Mouse (Mus musculus) CD4-positive, CD25-positive, alpha-beta regulatory T cell, adult 2 months (primary cell): Measurements from ENCODE around the gene Ezh1.

ENCODE experiments used
- DNase-seq: peaks from one replicate; pipeline ENCODE4 v3.0.0-alpha.2; 2012; ENCODE audit warnings: low read depth, low spot score

Ezh1 gene

DNA sequence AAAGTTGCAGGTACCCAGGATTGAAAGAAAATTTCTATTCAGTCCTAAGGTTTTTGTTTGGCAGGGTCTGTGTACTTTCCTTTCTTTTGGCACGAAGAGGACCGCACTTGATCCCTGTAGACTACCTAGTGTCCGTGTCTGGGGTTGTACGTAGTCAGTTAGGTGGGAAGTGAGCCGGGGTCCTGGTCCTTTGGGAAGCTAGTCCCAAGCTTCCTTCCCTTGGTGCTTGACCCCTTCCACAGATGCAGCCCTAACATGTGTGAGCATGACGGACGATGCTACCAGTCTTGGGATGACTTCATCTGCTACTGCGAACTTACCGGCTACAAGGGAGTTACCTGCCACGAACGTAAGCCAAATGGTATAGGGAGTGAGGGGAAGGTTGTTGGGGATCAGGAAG lies 44.3 kb downstream of the Ezh1 start:
- no peak for DNase-seq

DNA sequence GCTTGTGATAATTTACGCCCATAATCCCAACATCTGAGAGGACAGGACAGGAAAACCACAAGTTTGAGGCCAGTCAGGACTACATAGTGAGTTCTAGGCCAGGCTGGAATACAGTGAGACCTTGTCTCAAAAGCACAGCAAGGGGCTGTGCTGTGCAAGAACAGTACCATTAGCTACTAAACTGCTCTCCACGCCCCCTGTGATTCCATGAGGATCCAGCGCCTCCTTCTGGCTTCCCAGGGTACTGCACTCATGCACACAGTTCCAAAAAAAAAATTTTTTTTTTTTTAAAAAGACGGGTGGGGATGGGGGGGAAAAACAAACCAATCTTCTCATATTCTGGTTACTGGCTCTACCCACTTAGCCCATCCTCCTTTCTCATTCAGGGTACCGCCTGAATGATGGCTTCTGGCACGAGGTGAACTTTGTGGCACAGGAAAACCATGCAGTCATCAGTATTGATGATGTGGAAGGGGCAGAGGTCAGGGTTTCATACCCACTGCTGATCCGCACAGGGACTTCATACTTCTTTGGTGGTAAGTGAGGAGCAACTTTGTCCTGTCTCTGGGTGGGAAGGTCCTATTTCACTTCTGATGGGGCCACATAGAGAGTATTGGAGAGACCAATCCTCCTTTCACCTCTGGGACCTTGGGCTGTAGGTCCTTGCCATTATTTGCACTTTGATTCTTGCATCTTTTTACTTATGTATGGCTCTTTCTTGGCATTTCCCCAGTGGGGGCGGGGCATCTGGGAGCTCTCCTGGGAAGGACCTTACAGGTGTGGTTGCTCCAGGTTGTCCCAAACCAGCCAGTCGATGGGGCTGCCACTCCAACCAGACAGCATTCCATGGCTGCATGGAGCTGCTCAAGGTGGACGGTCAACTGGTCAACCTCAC lies 45.2 kb downstream of the Ezh1 start:
- peak; percentile 65 for DNase-seq

DNA sequence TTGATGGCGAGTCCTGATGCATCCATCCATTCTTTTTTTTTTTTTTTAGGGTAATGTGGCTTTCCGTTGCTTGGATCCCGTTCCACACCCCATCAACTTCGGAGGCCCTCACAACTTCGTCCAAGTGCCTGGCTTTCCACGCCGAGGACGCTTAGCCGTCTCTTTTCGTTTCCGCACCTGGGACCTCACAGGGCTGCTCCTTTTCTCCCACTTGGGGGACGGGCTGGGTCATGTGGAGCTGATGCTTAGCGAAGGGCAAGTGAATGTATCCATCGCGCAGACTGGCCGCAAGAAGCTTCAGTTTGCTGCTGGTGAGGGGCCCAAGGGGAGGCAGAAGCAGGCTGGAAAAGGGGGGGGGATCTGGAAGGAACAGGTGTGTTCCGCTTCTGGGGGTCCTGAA lies 46.0 kb downstream of the Ezh1 start:
- DNase-seq: no peak

- DNase-seq: no peak
These were observed 47.0 kb downstream of the Ezh1 start for GRCm38 (mm10) chr11:101179306-101179705.

DNA sequence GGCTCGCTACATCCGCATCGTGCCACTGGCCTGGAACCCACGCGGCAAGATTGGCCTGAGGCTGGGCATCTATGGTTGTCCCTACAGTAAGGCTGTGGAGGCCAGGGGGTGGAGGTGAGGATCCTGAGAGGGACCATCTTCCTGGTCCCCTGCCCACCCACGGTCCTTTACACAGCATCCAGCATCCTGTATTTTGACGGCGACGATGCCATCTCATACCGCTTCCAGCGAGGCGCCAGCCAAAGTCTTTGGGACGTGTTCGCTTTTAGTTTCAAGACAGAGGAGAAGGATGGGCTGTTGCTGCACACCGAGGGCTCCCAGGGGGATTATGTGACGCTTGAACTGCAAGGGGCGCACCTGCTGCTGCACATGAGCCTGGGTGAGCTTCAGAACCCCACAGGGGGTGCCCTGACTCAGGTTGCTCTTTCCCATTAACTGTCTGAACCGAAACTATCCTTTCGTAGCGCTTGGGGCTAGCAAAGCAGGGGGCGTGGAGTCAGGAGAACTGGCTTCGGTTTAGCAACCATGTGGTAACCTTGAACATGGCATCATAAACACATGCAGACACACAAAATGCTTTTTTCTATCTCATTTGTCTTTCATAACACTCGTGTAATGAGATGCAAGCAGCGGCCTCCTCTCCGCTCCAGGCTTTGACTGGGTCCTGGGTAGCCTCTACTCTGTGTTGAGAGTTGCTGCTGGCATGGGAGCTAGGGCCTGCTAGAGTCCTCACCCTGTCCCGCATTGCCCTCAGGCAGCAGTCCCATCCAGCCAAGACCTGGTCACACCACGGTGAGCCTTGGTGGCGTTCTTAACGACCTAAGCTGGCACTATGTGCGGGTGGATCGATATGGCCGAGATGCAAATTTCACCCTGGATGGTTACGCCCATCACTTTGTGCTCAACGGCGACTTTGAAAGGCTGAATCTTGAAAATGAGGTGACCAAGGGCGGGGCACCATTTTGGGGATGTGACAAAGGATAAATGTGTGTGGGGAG lies 47.9 kb downstream of the Ezh1 start:
- no peak for DNase-seq

GRCm38 (mm10) chr11:101176933-101177773 lies 49.1 kb downstream of the Ezh1 start:
- peak; percentile 78 for DNase-seq

DNA sequence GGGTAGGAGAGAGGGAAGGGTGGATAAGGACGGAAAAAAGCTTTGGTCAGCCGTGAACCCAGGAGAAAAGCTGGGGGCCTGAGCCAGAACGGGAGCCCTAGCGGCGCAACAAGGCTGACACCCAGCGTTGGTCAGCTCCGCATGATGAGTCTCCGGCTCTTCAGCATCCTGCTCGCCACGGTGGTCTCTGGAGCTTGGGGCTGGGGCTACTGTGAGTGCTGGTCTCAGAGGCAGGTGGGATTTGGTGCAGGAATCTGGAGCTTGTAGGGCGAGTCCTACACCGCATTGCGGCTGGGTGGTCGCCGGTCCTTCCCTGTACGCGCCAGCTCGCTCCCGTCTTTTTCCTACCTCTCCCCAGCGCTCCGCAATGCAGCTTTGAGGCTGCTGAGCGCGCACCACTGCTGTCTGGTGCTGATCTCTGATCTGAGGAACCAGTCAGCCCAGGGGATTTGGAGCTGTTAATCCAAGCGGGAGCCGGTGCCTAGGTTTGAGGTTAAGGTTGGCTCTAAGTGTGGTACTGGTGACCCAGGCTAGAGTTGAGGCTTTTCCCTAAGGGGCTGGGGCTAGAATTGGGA lies 50.1 kb downstream of the Ezh1 start:
- DNase-seq: no peak

DNA sequence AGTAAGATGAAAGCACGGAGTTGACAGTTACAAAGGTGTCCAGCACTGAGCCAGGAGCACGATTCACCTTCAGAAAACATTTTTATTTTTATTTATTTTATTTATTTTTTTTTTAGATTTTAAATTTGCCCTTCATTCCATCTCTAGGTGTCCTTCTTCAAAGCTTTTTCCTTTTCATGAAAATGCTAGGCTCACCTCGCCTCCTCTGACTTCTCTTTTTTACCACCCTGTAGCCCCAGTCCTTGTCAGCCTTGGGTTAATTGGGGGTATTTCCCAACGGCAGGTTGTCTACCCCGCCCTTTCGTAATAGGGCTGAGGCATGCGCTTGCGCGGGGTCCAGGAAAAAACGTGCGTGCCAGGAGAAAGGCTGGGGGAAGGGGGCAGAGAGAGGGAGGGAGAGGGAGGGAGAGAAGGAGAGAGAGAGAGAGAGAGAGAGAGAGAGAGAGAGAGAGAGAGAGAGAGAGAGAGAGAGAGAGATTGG lies 50.6 kb downstream of the Ezh1 start:
- DNase-seq: no peak

- DNase-seq: peak; percentile 34
These were observed 51.2 kb downstream of the Ezh1 start, which contains the start of gene Ccr10 for GRCm38 (mm10) chr11:101174851-101175628. TSS of gene Ccr10 (minus strand) at chr11:101175443.

DNA sequence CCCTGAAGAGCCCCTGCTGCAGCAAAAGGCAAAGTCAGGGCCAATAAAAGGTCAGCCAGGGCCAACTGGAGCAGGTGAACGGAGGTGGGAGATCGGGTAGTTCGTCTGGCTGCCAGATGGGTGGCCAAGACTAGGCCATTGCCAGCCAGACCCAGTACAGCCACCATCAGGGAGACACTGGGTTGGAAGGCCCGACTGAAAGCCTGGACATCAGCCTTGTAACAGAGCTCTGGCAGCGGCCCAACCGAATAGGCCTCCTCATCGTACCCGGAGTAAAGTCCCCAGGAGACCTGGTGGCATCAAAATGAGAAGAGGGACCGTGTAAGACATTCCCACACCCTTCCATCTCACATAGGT lies 51.9 kb downstream of the Ezh1 start:
- no peak for DNase-seq

GRCm38 (mm10) chr11:101173631-101174388 lies 52.5 kb downstream of the Ezh1 start:
- peak; percentile 91 for DNase-seq

- peak; percentile 40 for DNase-seq
These were observed 53.2 kb downstream of the Ezh1 start for GRCm38 (mm10) chr11:101173112-101173511.

DNA sequence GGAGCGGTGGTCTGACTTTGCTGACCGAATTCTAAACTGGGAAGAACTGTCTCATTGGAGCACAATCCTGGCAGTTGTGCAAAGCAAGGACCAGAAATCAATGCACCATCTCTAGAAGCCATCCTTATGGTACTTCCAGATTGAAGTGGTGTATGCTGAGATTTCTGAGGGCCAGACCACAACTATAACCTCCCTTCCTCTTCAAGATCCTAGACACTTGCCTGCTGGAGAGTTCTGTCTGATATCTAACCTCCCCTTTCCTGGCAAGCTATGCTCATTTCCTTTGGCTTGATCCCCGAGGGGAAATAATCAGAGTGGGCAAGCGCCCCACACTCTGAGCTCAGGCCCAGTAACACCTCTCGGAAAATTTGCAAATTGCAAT lies 53.8 kb downstream of the Ezh1 start:
- DNase-seq: no peak

DNA sequence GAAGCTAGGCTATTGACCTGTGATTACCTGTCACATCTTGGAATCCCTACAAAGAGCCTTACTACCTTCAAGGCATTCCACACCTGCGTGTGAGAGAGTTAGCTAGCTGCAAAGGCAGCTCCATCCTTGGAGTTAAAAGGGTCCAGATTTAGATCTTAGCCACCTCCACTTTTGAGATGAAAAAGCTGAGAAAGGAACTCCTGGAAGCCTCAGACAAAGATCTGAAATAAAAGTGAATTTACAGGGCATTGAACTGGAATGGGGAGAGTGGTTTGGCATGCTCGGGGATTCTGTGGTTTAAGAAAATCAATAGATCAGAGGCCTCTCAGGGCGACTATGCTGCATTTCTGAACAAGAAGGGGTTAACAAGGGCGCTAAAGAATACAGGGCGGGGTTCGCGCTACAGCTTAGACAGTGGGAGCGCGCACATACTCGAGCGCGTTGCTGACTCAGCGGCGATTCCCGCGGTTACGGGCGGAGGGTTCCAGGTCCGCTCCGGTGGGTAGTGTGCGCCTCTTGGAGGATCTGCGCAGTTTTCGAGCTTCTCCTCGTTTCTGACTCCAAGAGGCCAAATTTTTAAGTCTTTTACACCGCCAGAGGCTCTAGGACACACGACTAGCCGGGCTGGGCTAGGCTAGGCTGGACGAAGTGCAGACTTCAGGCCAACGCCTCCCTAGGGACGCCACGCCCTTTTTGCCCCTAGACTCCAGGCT lies 54.4 kb downstream of the Ezh1 start:
- DNase-seq: peak; percentile 50

DNA sequence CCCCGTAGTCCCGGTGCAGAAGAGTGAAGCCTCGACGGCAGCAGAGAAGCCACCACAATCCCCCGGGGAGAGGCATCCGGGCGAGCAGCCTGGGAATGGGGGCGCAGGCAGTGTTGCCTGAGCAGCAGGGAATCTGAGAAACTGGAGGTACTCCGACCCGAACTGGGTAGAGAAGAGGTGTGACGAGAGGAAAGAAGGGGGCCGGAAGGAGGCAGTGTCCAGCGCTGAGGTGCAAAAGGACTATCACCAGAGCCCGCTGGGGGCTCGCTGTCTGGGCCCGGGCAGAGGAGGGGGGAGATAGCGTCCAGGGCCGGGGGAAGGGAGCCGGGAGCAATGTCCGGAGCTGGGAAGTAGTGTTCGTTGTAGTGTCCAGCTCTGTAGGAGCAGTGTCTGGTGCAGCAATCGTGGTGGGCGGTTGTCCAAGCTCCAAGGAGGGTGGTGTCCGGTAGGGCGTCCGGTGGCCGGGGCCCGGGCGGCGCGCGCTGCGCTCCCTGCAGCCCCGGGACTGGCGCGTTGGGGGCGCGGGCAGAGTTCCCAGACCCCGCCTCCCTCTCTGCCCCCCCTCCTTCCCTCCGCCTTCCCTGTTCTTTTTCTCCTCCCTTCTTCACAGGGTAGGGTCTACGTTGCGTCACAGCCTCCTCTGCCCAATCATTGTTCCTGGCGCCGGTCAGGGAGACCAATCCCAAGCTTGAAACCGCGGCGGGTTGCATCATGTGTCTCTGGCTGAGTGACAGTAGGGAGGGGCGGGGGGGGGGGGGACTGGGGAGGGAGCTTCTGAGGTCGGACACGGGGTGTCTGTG lies 55.3 kb downstream of the Ezh1 start, which contains the start of gene Plekhh3:
Gene Plekhh3, minus strand, starts transcription at position 541 of the 800 bp plus-strand sequence.
- peak; percentile 78 for DNase-seq

DNA sequence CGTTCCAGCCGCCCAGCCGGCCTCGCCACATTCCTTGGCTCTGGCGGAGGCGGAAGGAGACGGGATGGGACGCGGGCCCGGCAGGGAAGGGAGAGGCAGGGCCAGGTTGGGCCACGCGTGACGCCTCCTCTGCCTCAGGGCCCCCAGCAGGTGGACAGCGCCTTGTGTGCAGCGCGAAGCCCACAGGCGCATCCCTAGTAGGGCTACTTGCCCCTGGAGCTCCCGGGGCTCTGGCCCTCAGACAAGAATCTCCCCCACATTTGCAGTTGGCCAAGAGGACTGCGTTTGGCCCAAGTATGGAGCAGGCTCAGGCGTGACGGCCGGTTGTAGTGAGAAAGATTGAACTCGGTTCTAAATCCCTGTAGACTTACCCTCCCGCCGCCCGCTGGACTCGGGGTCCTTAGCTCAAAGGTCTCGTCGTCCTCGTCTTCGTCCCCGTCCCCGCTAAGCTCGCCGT lies 55.9 kb downstream of the Ezh1 start, which contains the start of gene Cntnap1:
Gene Cntnap1, plus strand, starts transcription at position 170 of the 457 bp plus-strand sequence.
- no peak for DNase-seq

DNA sequence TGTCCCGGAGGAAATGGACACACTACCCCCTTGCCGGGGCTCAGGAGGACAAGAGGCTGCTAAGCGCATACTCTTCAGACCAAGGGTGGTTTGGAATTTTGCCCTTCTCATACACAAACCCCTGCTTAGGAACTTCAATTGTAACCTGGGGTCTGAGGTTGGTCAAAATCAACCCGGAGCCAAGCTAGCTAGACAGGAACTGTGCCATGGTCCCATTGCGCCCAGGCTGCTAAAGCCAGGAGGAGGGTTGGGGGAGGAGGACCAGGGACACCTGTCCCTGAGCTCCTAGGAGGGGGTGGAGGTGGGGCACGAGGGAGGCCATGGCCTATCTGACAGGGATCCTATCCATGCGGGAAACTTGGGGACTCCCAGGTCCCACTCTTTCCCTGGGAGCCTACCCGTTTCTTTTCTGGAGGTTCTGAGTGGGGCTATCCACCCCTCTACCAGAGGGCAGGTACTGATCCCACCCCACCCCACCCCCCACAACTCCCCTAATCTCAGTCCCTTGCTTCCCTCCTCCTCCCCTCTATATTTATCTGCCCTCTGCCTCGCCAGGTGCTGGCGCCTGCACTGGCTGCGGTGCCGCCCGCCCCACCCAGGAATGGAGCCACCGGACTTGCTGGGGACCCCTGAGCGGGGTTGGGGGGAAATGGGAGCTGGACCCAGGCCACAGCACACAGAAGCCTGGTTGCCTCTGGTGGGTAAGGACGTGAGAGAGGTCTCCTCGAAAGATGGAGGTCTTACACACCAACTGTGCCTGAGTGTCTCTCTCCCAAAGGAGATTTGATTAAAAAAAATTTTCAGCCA lies 56.8 kb downstream of the Ezh1 start:
- DNase-seq: no peak
